Mouse (Mus musculus) kidney, embryonic 14.5 days (tissue): ENCODE measurements around the gene Fbln7. TPM values are rescaled to one million over a fixed set of nuclear protein-coding genes. Genes with fewer than 3 reads are reported as not detected.

Source experiments
- ATAC-seq: fragments of 200-750 bp; cut with Nextera tagmentation; 2 replicates; pipeline ENCODE4 v1.8.0; 2017; ENCODE audit warnings: moderate number of reproducible peaks, mild to moderate bottlenecking, moderate TSS enrichment, moderate library complexity; ENCODE audit not compliant: low FRiP score, low TSS enrichment
- H3K27ac ChIP-seq: fragments of 300-500 bp; sonication (generic); 2 replicates; pipeline ENCODE4 v1.5.1; 2014; ENCODE audit warnings: low read depth, mild to moderate bottlenecking, low read length, moderate library complexity, mixed read lengths
- H3K27me3 ChIP-seq: fragments of 300-500 bp; sonication (generic); 2 replicates; pipeline ENCODE4 v1.6.1; 2014; ENCODE audit warnings: mild to moderate bottlenecking, low read length; ENCODE audit not compliant: control insufficient read depth, insufficient read depth
- H3K36me3 ChIP-seq: fragments of 300-500 bp; sonication (generic); 2 replicates; pipeline ENCODE4 v1.6.1; 2014; ENCODE audit warnings: low read length, mixed read lengths; ENCODE audit not compliant: control insufficient read depth, insufficient read depth
- H3K4me1 ChIP-seq: fragments of 300-500 bp; sonication (generic); 2 replicates; pipeline ENCODE4 v1.6.1; 2014; ENCODE audit warnings: low read length, mixed read lengths; ENCODE audit not compliant: control insufficient read depth, insufficient read depth
- H3K4me2 ChIP-seq: fragments of 300-500 bp; sonication (generic); replicated peaks from 2 replicates; pipeline ENCODE4 v1.6.1; 2014; ENCODE audit warnings: low read depth, mild to moderate bottlenecking, low read length
- H3K4me3 ChIP-seq: fragments of 300-500 bp; sonication (generic); 2 replicates; pipeline ENCODE4 v1.5.1; 2014; ENCODE audit warnings: mild to moderate bottlenecking, low read length
- H3K9ac ChIP-seq: fragments of 300-500 bp; sonication (generic); 2 replicates; pipeline ENCODE4 v1.6.1; 2014; ENCODE audit warnings: low read depth, mild to moderate bottlenecking, low read length, moderate library complexity
- H3K9me3 ChIP-seq: fragments of 300-500 bp; sonication (generic); 2 replicates; pipeline ENCODE4 v1.6.1; 2016; ENCODE audit warnings: low read length; ENCODE audit not compliant: control insufficient read depth
- WGBS: fragments of 180-500 bp; shearing (Covaris S2); extraction: QIAGEN DNeasy Blood & Tissue Kit; methylation state at CpG from one replicate; pipeline ENCODE4 v1.1.7; 2014; 5-methylcytosine and 5-hydroxymethylcytosine counted together
- polyA plus RNA-seq: library from polyadenylated mRNA; unstranded; fragments of >200 nt; fragmentation: Nextera tagmentation; extraction: Ambion mirVana; gene quantifications from 2 replicates; pipeline ENCODE4 v1.2.1, GENCODE M21; 2014

Fbln7 gene
- 3.3 and 4.7 TPM in 2 replicates for polyA plus RNA-seq

DNA sequence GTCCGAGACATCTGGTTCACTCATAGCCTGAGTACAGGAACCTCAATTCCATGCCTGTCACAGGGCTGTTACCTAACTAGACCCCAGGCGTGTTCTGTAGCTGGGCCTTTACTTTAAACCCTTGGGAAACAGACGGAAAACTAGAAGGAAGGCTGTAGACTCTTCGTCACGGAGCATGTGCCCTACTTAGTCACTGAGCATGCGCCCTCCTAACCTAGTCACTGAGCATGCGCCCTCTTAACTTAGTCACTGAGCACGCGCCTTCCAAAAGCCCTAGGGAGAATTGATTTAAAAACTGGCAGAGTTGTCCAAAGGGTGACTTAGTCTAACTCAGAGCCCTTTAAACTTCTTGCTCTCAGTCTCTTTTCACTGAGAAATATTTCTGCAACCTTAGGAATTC lies at the start of gene Fbln7:
Gene Fbln7, plus strand, starts transcription at position 346 of the 400 bp plus-strand sequence.
- 87% methylated on average over 9 of the region's 9 CpGs for WGBS
- H3K9ac ChIP-seq, result peak within 1 kb of the TSS; percentile 54
- no peaks in the 10 kb centered on the region for H3K27me3 ChIP-seq
- peak within 1 kb of the TSS; percentile 52 for H3K4me3 ChIP-seq
- H3K9me3 ChIP-seq, result no peaks in the 10 kb centered on the region
- no peak for ATAC-seq
- H3K36me3 ChIP-seq, result no peaks in the 10 kb centered on the region
- H3K4me2 ChIP-seq, result peak within 1 kb of the TSS; percentile 91
- no peak within 1 kb of the TSS for H3K27ac ChIP-seq
- 0 out of 2 replicates have a peak, but pooled peaks cover 5% of the 10 kb centered on the region for H3K4me1 ChIP-seq

- ATAC-seq, result no peak
- peaks cover 10% of the 10 kb centered on the region; the same call in 1 of the 2 replicates for H3K4me1 ChIP-seq
Observed at GRCm38 (mm10) chr2:128816311-128816710, 46.5 kb upstream of the Fbln7 start.

DNA sequence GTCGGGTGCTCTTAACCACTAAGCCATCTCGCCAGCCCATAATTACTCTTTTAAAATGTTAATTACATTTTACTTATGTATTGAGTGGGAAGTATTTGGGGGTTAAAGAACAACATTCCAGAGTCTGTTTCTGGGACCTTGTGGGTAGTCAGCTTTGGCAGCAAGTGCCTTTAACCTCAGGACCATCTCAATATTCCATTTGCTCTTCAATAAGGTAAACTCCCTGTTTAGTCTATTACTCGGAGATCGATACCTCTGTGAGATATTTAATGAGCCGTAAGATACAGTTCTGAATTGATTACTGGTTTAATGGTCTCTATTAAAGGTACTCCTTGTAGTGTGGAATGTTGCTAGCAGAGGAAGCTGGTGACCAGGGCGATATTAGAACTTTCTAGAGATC lies 45.9 kb upstream of the Fbln7 start:
- Histone ChIP-seq H3K27ac (no peak overlapping the region), H3K4me2 (peak overlapping the region; percentile 56), H3K36me3 (no peaks in the 10 kb centered on the region), H3K27me3 (no peaks in the 10 kb centered on the region), H3K9ac (peak overlapping the region; percentile 18; the same call in 1 of the 2 replicates), H3K9me3 (no peaks in the 10 kb centered on the region), H3K4me1 (peaks cover 10% of the 10 kb centered on the region; the same call in 1 of the 2 replicates), H3K4me3 (peak overlapping the region; percentile 57; the same call in 1 of the 2 replicates)
- no peak for ATAC-seq
- WGBS, result 34% methylated on average over 6 of the region's 6 CpGs

More at GRCm38 (mm10) chr2:128816311-128816710, 46.5 kb upstream of the Fbln7 start:
- no peaks in the 10 kb centered on the region for H3K27me3 ChIP-seq
- no peak overlapping the region for H3K4me3 ChIP-seq
- H3K9me3 ChIP-seq, result no peaks in the 10 kb centered on the region
- no peak overlapping the region for H3K4me2 ChIP-seq
- 85% methylated on average over 1 of the region's 1 CpGs for WGBS
- no peak overlapping the region for H3K9ac ChIP-seq
- H3K36me3 ChIP-seq, result no peaks in the 10 kb centered on the region
- no peak overlapping the region for H3K27ac ChIP-seq

- H3K4me1 ChIP-seq, result peaks cover 10% of the 10 kb centered on the region; the same call in 1 of the 2 replicates
- peak overlapping the region; percentile 80; the same call in 1 of the 2 replicates for H3K27ac ChIP-seq
- H3K36me3 ChIP-seq, result no peaks in the 10 kb centered on the region
- H3K4me2 ChIP-seq, result peak overlapping the region; percentile 56
- 0% methylated on average over 7 of the region's 7 CpGs for whole genome bisulfite sequencing
- peak overlapping the region; percentile 32; the same call in 1 of the 2 replicates for H3K9ac ChIP-seq
- peak overlapping the region; percentile 57 for H3K4me3 ChIP-seq
- no peaks in the 10 kb centered on the region for H3K9me3 ChIP-seq
- ATAC-seq, result no peak
- H3K27me3 ChIP-seq, result no peaks in the 10 kb centered on the region
Observed at GRCm38 (mm10) chr2:128817387-128817785, 45.4 kb upstream of the Fbln7 start.

- Histone ChIP-seq H3K9ac (peak within 1 kb of the TSS; percentile 74), H3K9me3 (no peaks in the 10 kb centered on the region), H3K27ac (peak within 1 kb of the TSS; percentile 89), H3K36me3 (no peaks in the 10 kb centered on the region), H3K4me3 (peak within 1 kb of the TSS; percentile 57), H3K4me1 (peaks cover 10% of the 10 kb centered on the region; the same call in 1 of the 2 replicates), H3K4me2 (peak within 1 kb of the TSS; percentile 58), H3K27me3 (no peaks in the 10 kb centered on the region)
- WGBS, result under 1% methylated on average over 52 of the region's 59 CpGs
- peak; percentile 95 for ATAC-seq
Observed at GRCm38 (mm10) chr2:128817786-128818681, 44.7 kb upstream of the Fbln7 start, which contains the start of gene Tmem87b. Gene Tmem87b (plus strand): TSS chr2:128818118.

DNA sequence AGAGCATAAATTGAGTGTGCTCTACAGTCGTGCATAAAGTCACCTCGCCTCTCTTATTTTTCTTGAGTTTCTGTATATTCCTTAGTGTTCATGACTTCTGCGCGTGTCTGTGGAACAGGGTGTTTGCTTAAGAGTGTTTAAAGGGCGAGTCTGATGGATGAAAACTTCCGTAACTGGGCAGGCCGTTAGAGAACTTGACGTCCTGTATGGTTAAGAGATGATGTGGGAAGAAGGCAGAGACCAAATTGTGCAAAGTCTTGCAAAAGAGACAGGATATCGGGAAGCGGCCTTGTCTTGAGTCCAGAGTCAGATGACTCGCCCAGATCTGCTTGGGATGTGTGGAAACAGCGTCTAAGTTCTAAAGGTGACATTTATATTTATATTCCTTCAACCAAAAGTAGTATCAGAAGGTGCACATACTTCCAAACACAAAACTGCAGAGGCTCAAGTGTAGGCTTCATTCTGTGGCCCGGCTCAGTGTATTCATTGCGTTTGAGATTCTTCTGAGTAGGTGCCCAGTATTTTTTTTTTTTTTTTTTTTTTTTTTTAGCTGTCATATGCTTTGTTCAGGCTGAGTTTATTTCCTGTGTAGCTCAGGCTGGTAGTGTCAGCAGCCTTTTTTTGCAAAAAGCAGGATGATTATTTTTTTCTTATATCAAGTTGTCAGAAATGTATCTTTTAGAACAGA lies 43.7 kb upstream of the Fbln7 start:
- Histone ChIP-seq H3K4me1 (peaks cover 10% of the 10 kb centered on the region; the same call in 1 of the 2 replicates), H3K4me2 (peak overlapping the region; percentile 58), H3K4me3 (peak overlapping the region; percentile 57), H3K27me3 (no peaks in the 10 kb centered on the region), H3K9me3 (no peaks in the 10 kb centered on the region), H3K27ac (peak overlapping the region; percentile 89; the same call in 1 of the 2 replicates), H3K9ac (peak overlapping the region; percentile 74), H3K36me3 (peaks cover 4% of the 10 kb centered on the region)
- ATAC-seq, result no peak
- WGBS, result 10% methylated on average over 14 of the region's 14 CpGs

DNA sequence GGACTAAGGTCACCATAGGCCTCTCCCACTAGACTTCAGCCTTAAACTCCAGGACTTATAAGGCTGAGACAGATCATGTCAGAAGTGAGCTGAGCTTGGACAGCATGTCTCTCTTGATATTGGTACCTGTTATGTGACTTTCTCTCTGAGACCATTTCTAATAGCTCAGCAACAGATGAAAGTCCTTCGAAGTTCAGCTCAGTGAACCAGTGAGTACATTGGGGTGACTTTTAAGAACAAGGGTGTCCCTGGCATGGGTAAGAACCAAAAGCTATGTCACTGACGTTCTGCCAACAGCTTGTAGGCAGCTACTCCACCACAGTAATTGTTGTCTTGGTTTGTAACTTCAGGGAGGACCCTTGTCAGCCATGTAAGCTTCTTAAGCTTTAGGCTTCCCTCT lies 42.1 kb upstream of the Fbln7 start:
- no peak overlapping the region for H3K4me2 ChIP-seq
- peaks cover 13% of the 10 kb centered on the region for H3K36me3 ChIP-seq
- no peak for ATAC-seq
- H3K27me3 ChIP-seq, result no peaks in the 10 kb centered on the region
- no peak overlapping the region for H3K9ac ChIP-seq
- WGBS, result 66% methylated on average over 2 of the region's 2 CpGs
- H3K9me3 ChIP-seq, result no peaks in the 10 kb centered on the region
- no peak overlapping the region for H3K27ac ChIP-seq
- peaks cover 10% of the 10 kb centered on the region; the same call in 1 of the 2 replicates for H3K4me1 ChIP-seq
- no peak overlapping the region for H3K4me3 ChIP-seq

- no peak for ATAC-seq
- Histone ChIP-seq H3K4me3 (no peak overlapping the region), H3K27ac (no peak overlapping the region), H3K9ac (no peak overlapping the region), H3K27me3 (no peaks in the 10 kb centered on the region), H3K4me2 (no peak overlapping the region), H3K4me1 (peaks cover 9% of the 10 kb centered on the region; the same call in 1 of the 2 replicates), H3K36me3 (peaks cover 22% of the 10 kb centered on the region), H3K9me3 (no peaks in the 10 kb centered on the region)
- 82% methylated on average over 5 of the region's 5 CpGs for WGBS
Observed at GRCm38 (mm10) chr2:128823893-128824292, 38.9 kb upstream of the Fbln7 start.
